In the genomic region with DNA sequence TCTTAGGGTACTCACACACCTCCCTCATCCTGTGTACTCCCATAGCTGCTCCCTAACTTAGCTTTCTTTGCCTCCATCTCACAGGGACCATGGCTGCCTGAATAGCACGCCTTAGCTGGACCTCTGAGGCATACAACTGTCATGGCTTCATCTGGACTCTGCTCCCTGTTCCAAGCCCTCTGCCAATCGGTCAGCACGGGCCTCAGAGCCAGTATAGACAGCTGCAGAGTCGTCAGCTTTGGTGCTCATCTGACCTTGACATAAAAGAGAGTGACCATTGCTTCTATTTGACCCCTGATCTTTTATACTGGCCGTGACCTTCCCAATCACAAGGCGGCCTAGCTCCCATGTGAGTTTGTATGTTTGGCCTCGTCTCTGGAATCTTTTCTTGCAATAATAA, we compare ENCODE assay signal across 20 mouse cellular contexts. TPM values are rescaled to one million over a fixed set of nuclear protein-coding genes. Genes with fewer than 3 reads are reported as not detected.
DNase-seq lines count a peak whose midpoint lies in the region; ATAC-seq lines count a peak whose summit lies in the region.
"Had no signal": no experiment of that assay in that cellular context is flagged by ENCODE, and none has a peak within 500 bp of the region (broad histone marks: within the 10 kb centered on the region; RNA-seq: fewer than 3 reads in every experiment).

No protein-coding gene starts in this region.

- no peak for ATAC-seq in kidney, embryonic 15.5 days (replicated peaks; ENCODE audit: low FRiP score)
- peak; percentile 60 for ATAC-seq in intestine, embryonic 16.5 days
- ATAC-seq in liver, embryonic 15.5 days (ENCODE audit: insufficient read depth), result peak; percentile 67
- no peak for ATAC-seq in activated CD4-positive, CD25-positive, alpha-beta regulatory T cell, adult 4 months
- ATAC-seq: inflammation-experienced regulatory T-cells, adult 6 months had no signal

- H3K27ac ChIP-seq in kidney, embryonic 15.5 days, result no peak overlapping the region
- peak overlapping the region; percentile 81 for H3K27ac ChIP-seq in intestine, embryonic 16.5 days (ENCODE audit: low read length)
- H3K27ac ChIP-seq in liver, embryonic 15.5 days (replicated peaks), result peak overlapping the region; percentile 48
- H3K27ac ChIP-seq: hindbrain, embryonic 12.5 days; limb, embryonic 13.5 days had no signal

- no peaks in the 10 kb centered on the region for H3K9me3 ChIP-seq in kidney, embryonic 15.5 days (replicated peaks)
- H3K9me3 ChIP-seq in intestine, embryonic 16.5 days (ENCODE audit: control insufficient read depth, low read length), result no peaks in the 10 kb centered on the region
- H3K9me3 ChIP-seq in liver, embryonic 15.5 days (replicated peaks), result no peaks in the 10 kb centered on the region
- H3K9me3 ChIP-seq: G1E; hindbrain, embryonic 12.5 days; limb, embryonic 13.5 days had no signal

- H3K4me2 ChIP-seq in kidney, embryonic 15.5 days, result no peak overlapping the region
- H3K4me2 ChIP-seq in intestine, embryonic 16.5 days (ENCODE audit: low read depth, low read length), result no peak overlapping the region
- H3K4me2 ChIP-seq in liver, embryonic 15.5 days, result no peak overlapping the region
- H3K4me2 ChIP-seq: hindbrain, embryonic 12.5 days; limb, embryonic 13.5 days; midbrain, embryonic 11.5 days had no signal

- peaks cover 27% of the 10 kb centered on the region for H3K4me1 ChIP-seq in kidney, embryonic 15.5 days
- peaks cover 27% of the 10 kb centered on the region for H3K4me1 ChIP-seq in intestine, embryonic 16.5 days (ENCODE audit: control insufficient read depth, insufficient read depth, low read length)
- H3K4me1 ChIP-seq in liver, embryonic 15.5 days (replicated peaks), result peaks cover 15% of the 10 kb centered on the region

- H3K4me3 ChIP-seq in kidney, embryonic 15.5 days (replicated peaks), result no peak overlapping the region
- no peak overlapping the region for H3K4me3 ChIP-seq in intestine, embryonic 16.5 days (ENCODE audit: low read length)
- H3K4me3 ChIP-seq in liver, embryonic 15.5 days (replicated peaks), result no peak overlapping the region
- H3K4me3 ChIP-seq: hindbrain, embryonic 12.5 days; limb, embryonic 13.5 days had no signal

- no peak overlapping the region for H3K9ac ChIP-seq in kidney, embryonic 15.5 days
- no peak overlapping the region for H3K9ac ChIP-seq in intestine, embryonic 16.5 days (ENCODE audit: low read depth, low read length)
- no peak overlapping the region for H3K9ac ChIP-seq in liver, embryonic 15.5 days
- H3K9ac ChIP-seq: hindbrain, embryonic 12.5 days; limb, embryonic 13.5 days had no signal

- peak; percentile 20 to 22 for DNase-seq in adrenal gland, postnatal 36 days
- DNase-seq in adrenal gland, postnatal 10 days, result no peak
- peak; percentile 26 for DNase-seq in kidney, adult 18-20 months
- DNase-seq in right cerebral cortex, postnatal 14 days, result no peak
- DNase-seq: cerebellum, adult 11 months; cerebellum, postnatal 14 days; gastrocnemius, postnatal 14 days; heart, postnatal 10 days; layer of hippocampus, postnatal 36 days; retina, postnatal 1 day; right cerebral cortex, postnatal 4 days had no signal

- 44% methylated on average over 7 of the region's 7 CpGs for WGBS in kidney, embryonic 15.5 days
- WGBS in intestine, embryonic 16.5 days, result 74% methylated on average over 7 of the region's 7 CpGs
- WGBS in liver, embryonic 15.5 days (ENCODE audit: insufficient replicate concordance), result 61% methylated on average over 7 of the region's 7 CpGs

- no peaks in the 10 kb centered on the region for H3K27me3 ChIP-seq in kidney, embryonic 15.5 days
- no peaks in the 10 kb centered on the region for H3K27me3 ChIP-seq in intestine, embryonic 16.5 days (replicated peaks; ENCODE audit: control insufficient read depth, insufficient read depth, low read length)
- no peaks in the 10 kb centered on the region for H3K27me3 ChIP-seq in liver, embryonic 15.5 days
- H3K27me3 ChIP-seq: hindbrain, embryonic 12.5 days; limb, embryonic 13.5 days had no signal

- H3K36me3 ChIP-seq in kidney, embryonic 15.5 days, result no peaks in the 10 kb centered on the region
- no peaks in the 10 kb centered on the region for H3K36me3 ChIP-seq in intestine, embryonic 16.5 days (ENCODE audit: control insufficient read depth, insufficient read depth, low read length)
- H3K36me3 ChIP-seq in liver, embryonic 15.5 days (replicated peaks), result no peaks in the 10 kb centered on the region
- H3K36me3 ChIP-seq: G1E; hindbrain, embryonic 12.5 days; limb, embryonic 13.5 days had no signal

RNA-seq across cellular contexts. Expression of a gene that starts 43.4 kb away (rescaled TPM):
- 10 to 100 TPM; 27.5 to 39.3 TPM for total RNA-seq in adrenal gland, postnatal 36 days (2021)
- total RNA-seq in adrenal gland, postnatal 10 days (2021), result 10 to 100 TPM; 36.5 to 39.1 TPM
- 36.0 and 39.9 TPM in 2 replicates for polyA plus RNA-seq in kidney, embryonic 15.5 days (2015; fragmentation: Nextera tagmentation; extraction: Ambion mirVana)
- 20.6 and 21.2 TPM in 2 replicates for polyA plus RNA-seq in intestine, embryonic 16.5 days (2015; fragmentation: Nextera tagmentation; extraction: Ambion mirVana)
- polyA plus RNA-seq in liver, embryonic 15.5 days (2015; fragmentation: Nextera tagmentation; extraction: Ambion mirVana), result 6.7 and 7.3 TPM in 2 replicates
- polyA plus RNA-seq in activated CD4-positive, CD25-positive, alpha-beta regulatory T cell, adult 4 months (2017; shearing (Covaris generic)), result 10 to 100 TPM in 1 of 2 experiments, 1 to 10 TPM in 1; 8.8 to 17.4 TPM
- polyA plus RNA-seq: G1E had no signal

Comparison
In these comparisons a context has a peak if more than half of its experiments do, and no peak if none do; other contexts are left out.
1. DNase-seq: peak in adrenal gland, postnatal 36 days (2 of 2) and kidney, adult 18-20 months (single experiment); none in adrenal gland, postnatal 10 days (single experiment) and right cerebral cortex, postnatal 14 days (single experiment).
2. ATAC-seq: peak in intestine, embryonic 16.5 days (single experiment) and liver, embryonic 15.5 days (single experiment); none in kidney, embryonic 15.5 days (single experiment) and activated CD4-positive, CD25-positive, alpha-beta regulatory T cell, adult 4 months (single experiment).